Mouse (Mus musculus) cortical plate, adult 2 months (tissue): ENCODE results near the gene H2-T22. TPM values are rescaled to one million over a fixed set of nuclear protein-coding genes. Genes with fewer than 3 reads are reported as not detected.

Experiments used
- H3K27ac ChIP-seq: fragments of 200-500 bp; 2 replicates; pipeline ENCODE4 v1.5.1; 2012; ENCODE audit warnings: low read length, control low read depth, inconsistent platforms; ENCODE audit not compliant: insufficient read depth
- H3K4me1 ChIP-seq: fragments of 200-500 bp; 2 replicates; pipeline ENCODE4 v1.6.1; 2011; ENCODE audit warnings: low read length; ENCODE audit not compliant: control insufficient read depth, insufficient read depth
- H3K4me3 ChIP-seq: fragments of 200-500 bp; 2 replicates; pipeline ENCODE4 v1.5.1; 2011; ENCODE audit warnings: mild to moderate bottlenecking, low read length, control low read depth; ENCODE audit not compliant: insufficient read depth
- CTCF ChIP-seq: fragments of 200-500 bp; IDR thresholded peaks from 2 replicates; pipeline ENCODE4 v1.5.1; 2011; ENCODE audit warnings: mild to moderate bottlenecking, control low read depth, low read length; ENCODE audit not compliant: insufficient read depth; ENCODE audit errors: extremely low read depth
- POLR2A ChIP-seq: fragments of 200-500 bp; IDR thresholded peaks from 2 replicates; pipeline ENCODE4 v1.6.1; 2011; ENCODE audit warnings: mild to moderate bottlenecking, low read length, control low read depth; ENCODE audit not compliant: insufficient read depth; ENCODE audit errors: extremely low read depth
- polyA plus RNA-seq: library from polyadenylated mRNA; depleted of rRNA; stranded (reverse); fragments of >200 nt; gene quantifications from 2 replicates; pipeline ENCODE4 v1.2.3, GENCODE M21; 2012; rRNA removed

H2-T22 gene
- polyA plus RNA-seq, 1 experiment, result 18.3 TPM

- no peak overlapping the region for H3K4me3 ChIP-seq
- H3K27ac ChIP-seq, result no peak overlapping the region
- peaks cover 5% of the 10 kb centered on the region for H3K4me1 ChIP-seq
- no peak for TF ChIP-seq POLR2A
- TF ChIP-seq CTCF, result no peak
These were observed 43.8 kb downstream of the H2-T22 start for GRCm38 (mm10) chr17:35998545-35999305.

GRCm38 (mm10) chr17:35997713-35998510, 44.6 kb downstream of the H2-T22 start:
- Histone ChIP-seq H3K27ac (no peak overlapping the region), H3K4me3 (no peak overlapping the region), H3K4me1 (peaks cover 3% of the 10 kb centered on the region)
- TF ChIP-seq POLR2A, result no peak
- TF ChIP-seq CTCF, result no peak

GRCm38 (mm10) chr17:35996949-35997348, 45.6 kb downstream of the H2-T22 start:
- Histone ChIP-seq H3K4me3 (no peak overlapping the region), H3K27ac (no peak overlapping the region), H3K4me1 (no peaks in the 10 kb centered on the region; the same call in 1 of the 2 replicates)
- TF ChIP-seq POLR2A, result no peak
- peak; percentile 99 for TF ChIP-seq CTCF

- Histone ChIP-seq H3K27ac (no peak overlapping the region), H3K4me1 (no peaks in the 10 kb centered on the region; the same call in 1 of the 2 replicates), H3K4me3 (peak overlapping the region; percentile 77)
- no peak for TF ChIP-seq CTCF
- TF ChIP-seq POLR2A, result no peak
These were observed 47.7 kb downstream of the H2-T22 start for GRCm38 (mm10) chr17:35994879-35995240.

GRCm38 (mm10) chr17:35994175-35994878, 48.2 kb downstream of the H2-T22 start:
- H3K4me3 ChIP-seq, result peak overlapping the region; percentile 77

GRCm38 (mm10) chr17:35993675-35994074, 48.9 kb downstream of the H2-T22 start:
- peak overlapping the region; percentile 77; the same call in 1 of the 2 replicates for H3K4me3 ChIP-seq
- peak; percentile 97 for TF ChIP-seq CTCF
- no peak for TF ChIP-seq POLR2A
- no peak overlapping the region for H3K27ac ChIP-seq
- H3K4me1 ChIP-seq, result no peaks in the 10 kb centered on the region; the same call in 1 of the 2 replicates

More at GRCm38 (mm10) chr17:35994175-35994878, 48.2 kb downstream of the H2-T22 start:
- TF ChIP-seq POLR2A (peak; percentile 97), CTCF (no peak)
- no peaks in the 10 kb centered on the region; the same call in 1 of the 2 replicates for H3K4me1 ChIP-seq
- H3K27ac ChIP-seq, result peak overlapping the region; percentile 36; the same call in 1 of the 2 replicates

GRCm38 (mm10) chr17:35991781-35992180, 50.8 kb downstream of the H2-T22 start:
- Histone ChIP-seq H3K27ac (no peak overlapping the region), H3K4me1 (no peaks in the 10 kb centered on the region; the same call in 1 of the 2 replicates), H3K4me3 (no peak overlapping the region)
- no peak for TF ChIP-seq POLR2A
- no peak for TF ChIP-seq CTCF

Other genes with a start within 250 kb of the H2-T22 start
- 13.4 and 18.4 TPM in 2 replicates for gene Ier3, start 221.1 kb downstream of the H2-T22 start, polyA plus RNA-seq
- 212 and 223 TPM in 2 replicates for gene Flot1, start 219.5 kb downstream of the H2-T22 start, polyA plus RNA-seq
- 453 and 474 TPM in 2 replicates for gene Tubb5, start 204.4 kb downstream of the H2-T22 start, polyA plus RNA-seq
- gene Mdc1, start 201.2 kb downstream of the H2-T22 start, polyA plus RNA-seq, result 7.7 and 8.4 TPM in 2 replicates
- 7.5 and 9.3 TPM in 2 replicates for gene Nrm, start 181.4 kb downstream of the H2-T22 start, polyA plus RNA-seq
- gene Ppp1r18, start 177.2 kb downstream of the H2-T22 start, polyA plus RNA-seq, result 11.1 and 11.4 TPM in 2 replicates
- gene Dhx16, start 162.9 kb downstream of the H2-T22 start, polyA plus RNA-seq, result 42.6 and 44.1 TPM in 2 replicates
- 103 TPM in 2 replicates for gene 2310061I04Rik, start 145.3 kb downstream of the H2-T22 start, polyA plus RNA-seq
- gene Atat1, start 132.7 kb downstream of the H2-T22 start, polyA plus RNA-seq, result 92.6 and 96.8 TPM in 2 replicates
- 64.3 and 65.7 TPM in 2 replicates for gene Mrps18b, start 126.4 kb downstream of the H2-T22 start, polyA plus RNA-seq
- 39.6 TPM in 2 replicates for gene Ppp1r10, start 126.3 kb downstream of the H2-T22 start, polyA plus RNA-seq
- gene Abcf1, start 73.0 kb downstream of the H2-T22 start, polyA plus RNA-seq, result 76.4 and 87.8 TPM in 2 replicates
- gene Gnl1, start 62.9 kb downstream of the H2-T22 start, polyA plus RNA-seq, result 131 and 140 TPM in 2 replicates
- gene Prr3, start 62.5 kb downstream of the H2-T22 start, polyA plus RNA-seq, result 47.0 and 47.8 TPM in 2 replicates
- 1.3 and 1.8 TPM in 2 replicates for gene H2-T24, start 22.2 kb downstream of the H2-T22 start, polyA plus RNA-seq
- gene H2-T23, start 9.9 kb downstream of the H2-T22 start, polyA plus RNA-seq, result 27.6 and 31.8 TPM in 2 replicates
- gene Gm6034, start 214 bp upstream of the H2-T22 start, polyA plus RNA-seq, result not detected in 2 replicates
- gene Gm11127, start 15.6 kb upstream of the H2-T22 start, polyA plus RNA-seq, result 0.23 and 0.35 TPM in 2 replicates
- gene Gm19684, start 78.9 kb upstream of the H2-T22 start, polyA plus RNA-seq, result not detected in 2 replicates
- not detected in 2 replicates for gene Gm7030, start 86.7 kb upstream of the H2-T22 start, polyA plus RNA-seq
- gene Gm8909, start 125.8 kb upstream of the H2-T22 start, polyA plus RNA-seq, result not detected in 2 replicates
- not detected in 2 replicates for gene H2-T3, start 147.5 kb upstream of the H2-T22 start, polyA plus RNA-seq
- 59.3 and 60.0 TPM in 2 replicates for gene Rpp21, start 215.3 kb upstream of the H2-T22 start, polyA plus RNA-seq
- gene Trim39, start 229.5 kb upstream of the H2-T22 start, polyA plus RNA-seq, result 30.6 and 34.9 TPM in 2 replicates
- gene H2-M10.2, start 243.7 kb upstream of the H2-T22 start, polyA plus RNA-seq, result not detected in 2 replicates